Comparison of ENCODE assay signal across 8 mouse cellular contexts in the genomic region with DNA sequence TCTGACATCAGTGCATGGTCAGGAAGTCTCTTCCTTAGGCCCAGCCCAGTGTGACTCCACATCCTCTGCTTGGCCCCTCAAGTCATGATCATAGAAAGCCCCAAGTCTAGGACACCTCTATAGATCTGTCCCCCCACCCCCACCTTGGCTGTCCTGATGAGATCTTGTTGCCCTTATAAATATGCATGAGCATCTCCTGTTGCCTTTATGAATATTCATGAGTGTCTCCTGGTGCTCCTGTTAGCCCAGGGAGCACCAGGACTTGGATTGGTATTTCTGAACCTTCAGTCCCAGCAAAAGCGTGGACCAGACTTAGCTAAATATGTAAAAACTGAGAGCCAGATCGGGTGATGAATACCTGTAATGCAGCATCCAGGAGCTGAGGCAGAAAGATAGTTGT.
"Had no signal": no experiment of that assay in that cellular context is flagged by ENCODE, and none has a peak within 500 bp of the region (broad histone marks: within the 10 kb centered on the region; RNA-seq: fewer than 3 reads in every experiment).

No protein-coding gene starts in this region.

- H3K4me1 ChIP-seq: liver, embryonic 12.5 days had no signal

- H3K4me2 ChIP-seq: limb, embryonic 15.5 days; liver, embryonic 12.5 days; lung, embryonic 15.5 days had no signal

- DNase-seq: kidney, postnatal 25 days; lung, postnatal 14 days; thymus, postnatal 14 days had no signal

- H3K27me3 ChIP-seq: lung, embryonic 15.5 days had no signal

- H3K36me3 ChIP-seq: limb, embryonic 15.5 days; liver, embryonic 12.5 days; lung, embryonic 15.5 days had no signal

- H3K9me3 ChIP-seq: limb, embryonic 15.5 days; liver, embryonic 12.5 days; lung, embryonic 15.5 days had no signal

- ATAC-seq: liver, embryonic 12.5 days had no signal

- H3K9ac ChIP-seq: limb, embryonic 15.5 days; liver, embryonic 12.5 days; lung, embryonic 15.5 days had no signal

- H3K4me3 ChIP-seq: limb, embryonic 15.5 days; liver, embryonic 12.5 days; lung, embryonic 15.5 days had no signal

- H3K27ac ChIP-seq: limb, embryonic 15.5 days; liver, embryonic 12.5 days; lung, embryonic 15.5 days; macrophage; stomach, postnatal 0 days had no signal
